Mouse (Mus musculus) small intestine, adult 2 months (tissue): Measurements from ENCODE around the gene Gm21411. TPM values are rescaled to one million over a fixed set of nuclear protein-coding genes. Genes with fewer than 3 reads are reported as not detected.
"Not testable (repeated sequence)": the region's sequence is repeated elsewhere in the genome, so short reads cannot be mapped to it uniquely, and the experiment has no call there.

Experiments
- H3K27ac ChIP-seq: fragments of 200-500 bp; 2 replicates; pipeline ENCODE4 v1.5.1; 2012; ENCODE audit warnings: low read depth, low read length, control low read depth, inconsistent platforms; ENCODE audit not compliant: insufficient read depth
- H3K27me3 ChIP-seq: fragments of 200-500 bp; 2 replicates; pipeline ENCODE4 v1.6.1; 2012; ENCODE audit warnings: mild to moderate bottlenecking, moderate library complexity, low read length, inconsistent platforms; ENCODE audit not compliant: control insufficient read depth, insufficient read depth
- H3K36me3 ChIP-seq: fragments of 200-500 bp; 2 replicates; pipeline ENCODE4 v1.6.1; 2012; ENCODE audit warnings: mild to moderate bottlenecking, low read length, control low read depth, inconsistent platforms; ENCODE audit not compliant: control insufficient read depth, insufficient read depth
- H3K4me1 ChIP-seq: fragments of 200-500 bp; 2 replicates; pipeline ENCODE4 v1.6.1; 2012; ENCODE audit warnings: low read length, inconsistent platforms, mixed read lengths; ENCODE audit not compliant: control insufficient read depth, insufficient read depth, insufficient read length
- H3K4me3 ChIP-seq: fragments of 200-500 bp; 2 replicates; pipeline ENCODE4 v1.5.1; 2012; ENCODE audit warnings: low read depth, mild to moderate bottlenecking, control low read depth, inconsistent platforms, low read length, moderate library complexity
- CTCF ChIP-seq: fragments of 200-500 bp; IDR thresholded peaks from 2 replicates; pipeline ENCODE4 v1.5.1; 2012; ENCODE audit warnings: low read depth, mild to moderate bottlenecking, control low read depth, inconsistent platforms, low read length, moderate library complexity, mixed read lengths; ENCODE audit not compliant: insufficient replicate concordance, insufficient read length; ENCODE audit errors: extremely low read depth
- POLR2A ChIP-seq: fragments of 200-500 bp; IDR thresholded peaks from 2 replicates; pipeline ENCODE4 v1.6.1; 2012; ENCODE audit warnings: low read depth, mild to moderate bottlenecking, control low read depth, inconsistent platforms, low read length, moderate library complexity
- WGBS: fragments of 180-500 bp; shearing (Covaris S2); methylation state at CpG from one replicate; pipeline ENCODE4 v1.1.7; 2018; 5-methylcytosine and 5-hydroxymethylcytosine counted together
- polyA plus RNA-seq: library from polyadenylated mRNA; depleted of rRNA; stranded (reverse); fragments of >200 nt; gene quantifications from 2 replicates; pipeline ENCODE4 v1.2.3, GENCODE M21; 2012; rRNA removed

The Gm21411 gene
- polyA plus RNA-seq = not detected in 2 replicates

DNA sequence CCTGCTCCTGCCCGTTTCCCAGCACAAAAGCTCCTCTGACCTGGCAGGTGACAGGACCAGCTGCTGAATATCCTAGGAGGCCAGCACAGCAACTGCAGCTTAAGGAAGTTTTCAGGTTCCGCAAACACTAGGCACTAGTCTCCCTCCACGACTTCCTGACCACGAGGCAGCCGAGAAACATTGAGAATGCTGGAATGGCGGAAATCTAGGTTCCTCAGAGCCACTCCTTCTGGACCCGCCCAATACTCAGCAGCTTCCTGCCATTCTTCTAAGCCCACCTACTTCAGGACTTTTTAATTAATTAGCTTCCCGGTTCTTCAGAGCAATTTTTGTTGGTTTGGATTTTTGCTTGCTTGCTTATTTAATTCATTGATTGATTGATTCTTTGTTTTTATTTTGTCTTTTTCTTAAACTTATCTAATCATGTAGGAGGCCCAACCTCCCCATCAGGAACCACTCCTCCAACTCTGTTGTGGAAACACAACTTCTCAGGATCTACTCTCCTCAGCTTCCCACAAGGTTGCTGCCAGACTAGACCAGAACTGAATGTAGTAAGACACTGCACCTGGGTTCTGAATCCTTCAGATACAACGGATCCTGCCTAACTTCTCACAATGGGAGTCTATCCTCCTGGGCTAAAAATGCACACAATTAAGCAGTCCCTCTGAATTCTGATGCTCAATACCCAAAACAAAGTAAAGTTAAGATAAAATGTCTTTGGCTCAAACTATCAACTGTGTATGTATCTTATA lies at the start of gene Gm21411:
TSS of gene Gm21411 (minus strand) at position 205 of the 752 bp plus-strand sequence.
- H3K27ac ChIP-seq, H3K4me3 ChIP-seq, H3K36me3 ChIP-seq, H3K27me3 ChIP-seq, H3K4me1 ChIP-seq: not testable (repeated sequence)
- WGBS = 70% methylated on average over 9 of the region's 9 CpGs

DNA sequence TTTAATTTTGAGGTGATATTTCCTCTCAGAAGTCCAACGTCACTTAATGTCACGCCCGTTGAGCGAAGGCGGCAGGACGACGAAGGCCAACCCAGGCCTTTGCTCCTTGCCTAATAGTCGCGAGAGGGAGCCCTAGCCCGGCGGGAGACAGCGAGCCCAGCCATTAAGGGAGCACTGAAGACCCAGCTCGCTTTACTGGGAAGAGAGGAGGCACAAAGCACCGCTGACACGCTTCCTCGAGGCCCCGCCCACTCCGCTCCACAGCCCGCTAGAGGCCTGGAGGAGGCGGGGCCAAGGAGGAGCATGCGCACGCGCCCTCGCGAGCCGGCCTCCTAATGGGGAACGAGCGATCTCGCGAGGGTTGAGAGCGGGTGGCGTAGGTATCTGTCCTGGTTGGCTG lies 32.3 kb upstream of the Gm21411 start:
- WGBS = 62% methylated on average over 32 of the region's 32 CpGs

DNA sequence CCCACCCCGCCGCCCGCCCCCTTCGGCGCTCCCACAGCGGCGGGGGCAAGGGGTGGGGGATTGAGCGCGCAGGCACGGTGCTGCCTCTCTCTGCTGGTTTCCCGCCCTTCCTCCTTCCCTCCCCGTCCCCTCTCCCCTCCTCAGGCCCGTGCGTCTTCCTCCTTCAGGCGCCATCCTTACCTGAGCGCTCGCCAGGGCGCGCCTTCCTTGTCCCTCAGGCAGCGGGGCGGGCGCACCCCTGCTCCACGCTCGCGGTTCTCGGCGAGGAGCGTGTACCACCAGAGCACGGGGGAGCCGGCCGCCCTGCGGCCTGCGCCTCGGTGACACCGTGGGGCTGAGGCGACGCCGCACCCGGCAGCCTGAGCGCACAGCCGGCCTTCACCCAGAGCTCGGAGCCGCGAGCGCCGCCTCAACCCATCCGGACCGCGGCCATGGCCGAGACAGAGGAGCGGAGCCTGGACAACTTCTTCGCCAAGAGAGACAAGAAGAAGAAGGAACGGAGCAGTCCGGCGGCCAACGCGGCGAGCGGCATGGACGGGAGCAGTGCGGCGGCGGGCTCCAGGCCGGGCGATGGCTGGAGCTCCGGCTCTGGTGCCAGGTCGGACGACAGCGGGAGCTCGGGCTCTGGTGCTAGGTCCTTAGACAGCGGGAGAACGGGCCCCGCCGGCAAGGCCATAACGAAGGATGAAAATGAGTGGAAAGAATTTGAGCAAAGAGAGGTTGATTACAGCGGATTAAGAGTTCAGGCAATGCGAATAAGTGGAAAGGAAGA lies 23.1 kb upstream of the Gm21411 start:
- H3K4me3 ChIP-seq = no peak overlapping the region
- H3K27me3 ChIP-seq = no peaks in the 10 kb centered on the region
- TF ChIP-seq CTCF = no peak
- no peak for TF ChIP-seq POLR2A
- no peaks in the 10 kb centered on the region for H3K4me1 ChIP-seq
- no peak overlapping the region for H3K27ac ChIP-seq
- H3K36me3 ChIP-seq = no peaks in the 10 kb centered on the region
- WGBS = 16% methylated on average over 76 of the region's 77 CpGs

More for the DNA sequence above, 32.3 kb upstream of the Gm21411 start:
- H3K36me3 ChIP-seq, H3K4me3 ChIP-seq, H3K4me1 ChIP-seq, H3K27me3 ChIP-seq, H3K27ac ChIP-seq: not testable (repeated sequence)

DNA sequence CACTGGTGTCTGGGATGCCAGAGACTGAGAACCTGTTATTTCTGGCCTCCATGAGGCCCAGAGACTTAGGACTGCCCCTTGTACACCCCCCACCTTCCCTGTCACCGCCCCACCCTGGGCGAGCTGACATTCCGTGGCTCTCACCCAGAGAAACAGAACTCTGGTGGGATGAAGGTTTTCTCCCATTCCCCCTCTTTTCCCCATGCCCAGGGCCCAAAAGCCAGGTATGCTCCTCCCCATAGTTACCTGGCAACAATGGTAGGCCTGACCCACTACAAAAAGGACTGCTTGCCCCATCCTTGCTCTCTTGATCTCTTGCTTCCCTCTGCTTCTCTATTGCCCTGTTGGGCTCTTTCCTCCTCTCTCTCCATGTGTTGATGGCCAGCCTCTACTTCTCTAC lies 5.8 kb upstream of the Gm21411 start:
- TF ChIP-seq POLR2A (no peak), CTCF (no peak)
- H3K36me3 ChIP-seq = no peaks in the 10 kb centered on the region
- no peaks in the 10 kb centered on the region for H3K4me1 ChIP-seq
- WGBS = 78% methylated on average over 3 of the region's 3 CpGs
- no peak overlapping the region for H3K27ac ChIP-seq
- H3K27me3 ChIP-seq = no peaks in the 10 kb centered on the region
- no peak overlapping the region for H3K4me3 ChIP-seq

DNA sequence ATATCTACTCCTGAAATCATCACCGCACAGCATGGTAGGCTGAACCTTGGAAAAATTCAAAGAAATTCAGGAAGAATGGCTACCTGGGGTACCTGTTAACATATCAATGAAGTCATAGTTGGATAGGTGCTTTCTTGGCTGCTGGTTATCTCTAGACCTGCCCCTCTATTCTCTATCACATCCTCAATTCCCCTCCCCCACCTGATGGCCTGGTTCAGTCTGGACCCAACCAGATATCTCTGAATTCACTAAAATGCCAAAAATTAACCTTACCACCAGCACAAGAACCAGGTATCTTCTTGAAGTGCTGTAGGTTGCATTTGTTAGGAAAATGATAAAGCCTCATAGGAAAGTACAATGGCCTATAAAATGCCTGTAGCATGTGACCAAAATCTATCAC lies 1.3 kb downstream of the Gm21411 start:
- H3K36me3 ChIP-seq, H3K27me3 ChIP-seq, H3K4me3 ChIP-seq, H3K4me1 ChIP-seq, H3K27ac ChIP-seq: not testable (repeated sequence)
- WGBS = 97% methylated on average over 1 of the region's 1 CpGs

DNA sequence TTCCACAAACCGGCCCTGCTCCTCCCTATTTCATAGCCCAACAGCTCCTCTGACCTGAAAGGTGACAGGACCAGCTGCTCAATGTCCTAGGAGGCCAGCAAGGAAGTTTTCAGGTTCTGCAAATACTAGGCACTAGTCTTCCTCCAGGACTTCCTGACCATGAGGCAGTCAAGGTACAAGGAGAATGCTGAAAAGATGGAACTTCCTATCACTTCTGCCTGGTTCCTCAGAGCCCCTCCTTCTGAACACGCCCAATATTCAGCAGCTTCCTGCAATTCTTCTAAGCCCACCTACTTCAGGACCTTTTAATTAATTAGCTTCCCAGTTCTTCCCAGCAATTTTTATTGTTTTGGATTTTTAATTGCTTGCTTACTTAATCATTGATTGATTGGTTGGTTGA lies 4.6 kb downstream of the Gm21411 start:
- not testable (repeated sequence) for H3K4me3 ChIP-seq, H3K27me3 ChIP-seq, H3K4me1 ChIP-seq, H3K27ac ChIP-seq, H3K36me3 ChIP-seq
- WGBS = 70% methylated on average over 2 of the region's 2 CpGs

DNA sequence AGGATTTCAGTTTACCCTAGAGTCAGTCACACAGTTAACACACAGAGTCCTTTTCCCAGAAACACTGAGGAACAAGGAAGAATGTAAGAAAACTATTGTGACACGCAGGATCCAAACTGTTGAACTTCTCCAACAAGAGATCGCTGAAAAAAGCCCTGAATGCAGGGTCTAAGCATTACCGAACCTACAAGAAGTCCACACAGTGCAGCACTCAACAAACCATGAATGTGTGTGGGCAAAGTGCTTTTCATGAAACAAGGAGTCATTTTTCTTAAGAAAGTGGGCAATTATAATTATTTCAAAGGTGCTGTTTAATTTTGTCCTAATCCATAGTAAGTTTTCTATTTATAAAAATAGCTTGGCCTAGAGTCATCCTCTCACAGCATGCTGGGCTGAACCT lies 6.3 kb downstream of the Gm21411 start:
- not testable (repeated sequence) for H3K27me3 ChIP-seq, H3K36me3 ChIP-seq
- 66% methylated on average over 3 of the region's 3 CpGs for WGBS

More for the DNA sequence above, 6.3 kb downstream of the Gm21411 start:
- not testable (repeated sequence) for H3K27ac ChIP-seq, H3K4me1 ChIP-seq, H3K4me3 ChIP-seq

Other genes starting within 250 kb of the Gm21411 start
- not detected in 2 replicates for gene Zfp989, start 62.4 kb upstream of the Gm21411 start, polyA plus RNA-seq
- not detected in 2 replicates for gene Rex2, start 112.3 kb upstream of the Gm21411 start, polyA plus RNA-seq
- not detected in 2 replicates for gene Zfp991, start 222.4 kb upstream of the Gm21411 start, polyA plus RNA-seq